8 mouse cellular contexts compared by ENCODE assay signal in genomic region chr6:88874868-88875508, GRCm38 (mm10). TPM values are rescaled to one million over a fixed set of nuclear protein-coding genes. Genes with fewer than 3 reads are reported as not detected.
A peak's percentile ranks its signal among the peaks of the same experiment; 100 is the strongest.
DNase-seq lines count a peak whose midpoint lies in the region.

Podxl2 (minus strand) TSS chr6:88875044.

- H3K4me3 ChIP-seq in hindbrain, embryonic 10.5 days = peak within 1 kb of the TSS; percentile 86

- 0 out of 2 replicates have a peak, but pooled peaks cover 6% of the 10 kb centered on the region for H3K9me3 ChIP-seq in hindbrain, embryonic 10.5 days

- WGBS in hindbrain, embryonic 10.5 days = 4% methylated on average over 63 of the region's 63 CpGs

- peaks cover 13% of the 10 kb centered on the region for H3K36me3 ChIP-seq in hindbrain, embryonic 10.5 days

- peaks cover 42% of the 10 kb centered on the region for H3K27me3 ChIP-seq in hindbrain, embryonic 10.5 days (ENCODE audit: insufficient read depth, poor library complexity, severe bottlenecking)

- DNase-seq in R1 (ENCODE audit: low read depth, low spot score) = peak; percentile 74
- peak; percentile 94 to 96 for DNase-seq in cerebellum, postnatal 10 days
- peak; percentile 61 to 74 for DNase-seq in frontal cortex, postnatal 14 days (ENCODE audit: low spot score in 2 of 2)
- peak; percentile 87 for DNase-seq in hindbrain, embryonic 10.5 days (ENCODE audit: low spot score)
- peak; percentile 70 to 79 for DNase-seq in layer of hippocampus, postnatal 25 days (ENCODE audit: extremely low spot score in 1 of 2, low spot score in 1 of 2)
- DNase-seq in lung, postnatal 10 days = peak; percentile 84
- DNase-seq in retina, postnatal 1 day = peak; percentile 90
- DNase-seq in yolk sac, embryonic 10.5 days (ENCODE audit: low spot score) = peak; percentile 63

- peak within 1 kb of the TSS; percentile 94 for H3K27ac ChIP-seq in hindbrain, embryonic 10.5 days

- peaks cover 42% of the 10 kb centered on the region for H3K4me1 ChIP-seq in hindbrain, embryonic 10.5 days (replicated peaks)

RNA-seq across cellular contexts. Expression of gene Podxl2, which starts in this region (rescaled TPM):
- 81.1 and 182 TPM in 2 replicates for polyA plus RNA-seq in hindbrain, embryonic 10.5 days (2016; fragmentation: Nextera tagmentation; extraction: Ambion mirVana)
- 100 to 1,000 TPM; 178 to 179 TPM for total RNA-seq in layer of hippocampus, postnatal 25 days (2021)

Comparison
In these comparisons a context has a peak if more than half of its experiments do, and no peak if none do; other contexts are left out.
1. Peak in every context shown above with its lines: DNase-seq, H3K4me3 ChIP-seq and H3K27ac ChIP-seq.